Mouse (Mus musculus): ENCODE measurements around the gene Ep400. TPM values are rescaled to one million over a fixed set of nuclear protein-coding genes. Genes with fewer than 3 reads are reported as not detected.

Gene Ep400
- total RNA-seq (2021) (10 to 100 TPM; 31.4 to 32.6 TPM), polyA plus RNA-seq (2012; rRNA removed) (18.4 and 21.0 TPM in 2 replicates)
- long read RNA-seq, partial matches to known transcripts: 1 of 4 reads
- long read RNA-seq, other reads (novel, unspliced or antisense): 3 of 4 reads

- Histone ChIP-seq H3K79me2 (replicated peaks; ENCODE audit: control insufficient read depth, insufficient read depth, low read length) (peaks cover 7% of the 10 kb centered on the region), H3K4me1 (ENCODE audit: control insufficient read depth, insufficient read depth, low read length) (peaks cover 2% of the 10 kb centered on the region), H3K27me3 (ENCODE audit: control insufficient read depth, insufficient read depth, low read length) (no peaks in the 10 kb centered on the region), H3K36me3 (ENCODE audit: control insufficient read depth, insufficient read depth, low read length) (peaks cover 6% of the 10 kb centered on the region), H3K4me3 (peak within 1 kb of the TSS; percentile 99), H3K27ac (peak within 1 kb of the TSS; percentile 87), H3K9ac (ENCODE audit: low read depth, low read length) (peak within 1 kb of the TSS; percentile 98)
- peak; percentile 100 for DNase-seq
- under 1% methylated on average over 83 of the region's 83 CpGs for WGBS
- TF ChIP-seq EP300 (IDR thresholded peaks at IDR 0.05; ENCODE audit: insufficient read depth, low read depth, low read length) (peak; percentile 77; the same call in 1 of the 2 replicates), POLR2A (IDR thresholded peaks at IDR 0.05; ENCODE audit: insufficient read depth, low read depth, low read length) (peak; percentile 95), CTCF (IDR thresholded peaks at IDR 0.05) (peak; percentile 68)
- intact Hi-C loops (cut with DNase I): loop anchor here (2.0 to 5.0 kb wide), 2 partner anchors 38 to 152 kb away; no protein-coding TSS in a partner anchor
Observed at GRCm38 (mm10) chr5:110770448-110771158, at the start of gene Ep400. TSS of gene Ep400 (minus strand) at chr5:110770717.

- Histone ChIP-seq H3K4me1 (ENCODE audit: control insufficient read depth, insufficient read depth, low read length) (peaks cover 13% of the 10 kb centered on the region), H3K27me3 (ENCODE audit: control insufficient read depth, insufficient read depth, low read length) (no peaks in the 10 kb centered on the region), H3K27ac (peak within 1 kb of the TSS; percentile 83), H3K36me3 (ENCODE audit: control insufficient read depth, insufficient read depth, low read length) (peaks cover 5% of the 10 kb centered on the region), H3K9ac (ENCODE audit: low read depth, low read length) (peak within 1 kb of the TSS; percentile 99), H3K79me2 (replicated peaks; ENCODE audit: control insufficient read depth, insufficient read depth, low read length) (peaks cover 3% of the 10 kb centered on the region; the same call in 1 of the 2 replicates), H3K4me3 (peak within 1 kb of the TSS; percentile 91)
- intact Hi-C loops (cut with DNase I): loop anchor here (2.0 kb wide), 2 partner anchors 31 to 39 kb away; partner anchors contain the start of gene Ep400
- WGBS: under 1% methylated on average over 80 of the region's 80 CpGs
- peak; percentile 99 to 100 for DNase-seq
- 0 out of 2 replicates have a peak, but pooled peaks have one; percentile 22 for TF ChIP-seq EP300 (IDR thresholded peaks at IDR 0.05; ENCODE audit: insufficient read depth, low read depth, low read length)
- TF ChIP-seq POLR2A (IDR thresholded peaks at IDR 0.05; ENCODE audit: insufficient read depth, low read depth, low read length): peak; percentile 96
- TF ChIP-seq CTCF (IDR thresholded peaks at IDR 0.05): no peak
Observed at GRCm38 (mm10) chr5:110809667-110810325, 39.3 kb upstream of the Ep400 start, which contains the start of gene Ulk1. TSS of gene Ulk1 (minus strand) at chr5:110810097.

GRCm38 (mm10) chr5:110808821-110809666 is 38.5 kb upstream of the Ep400 start:
- Histone ChIP-seq H3K27me3 (ENCODE audit: control insufficient read depth, insufficient read depth, low read length) (no peaks in the 10 kb centered on the region), H3K4me1 (ENCODE audit: control insufficient read depth, insufficient read depth, low read length) (peaks cover 13% of the 10 kb centered on the region), H3K36me3 (ENCODE audit: control insufficient read depth, insufficient read depth, low read length) (peaks cover 5% of the 10 kb centered on the region), H3K27ac (peak overlapping the region; percentile 83), H3K9ac (ENCODE audit: low read depth, low read length) (peak overlapping the region; percentile 99), H3K79me2 (replicated peaks; ENCODE audit: control insufficient read depth, insufficient read depth, low read length) (peaks cover 3% of the 10 kb centered on the region), H3K4me3 (peak overlapping the region; percentile 91)
- 1% methylated on average over 27 of the region's 27 CpGs for WGBS
- intact Hi-C loops (cut with DNase I): loop anchor here (2.0 kb wide), 1 partner anchor 38 kb away; the partner anchor contains the start of gene Ep400
- TF ChIP-seq CTCF (IDR thresholded peaks at IDR 0.05) (no peak), EP300 (IDR thresholded peaks at IDR 0.05; ENCODE audit: insufficient read depth, low read depth, low read length) (no peak), POLR2A (IDR thresholded peaks at IDR 0.05; ENCODE audit: insufficient read depth, low read depth, low read length) (no peak)
- DNase-seq: peak; percentile 39 to 64

GRCm38 (mm10) chr5:110808061-110808631 is 37.6 kb upstream of the Ep400 start:
- under 1% methylated on average over 14 of the region's 14 CpGs for WGBS
- H3K36me3 ChIP-seq (ENCODE audit: control insufficient read depth, insufficient read depth, low read length): peaks cover 5% of the 10 kb centered on the region

GRCm38 (mm10) chr5:110807453-110807852 is 36.9 kb upstream of the Ep400 start:
- peaks cover 5% of the 10 kb centered on the region for H3K36me3 ChIP-seq (ENCODE audit: control insufficient read depth, insufficient read depth, low read length)
- peak overlapping the region; percentile 91; the same call in 1 of the 2 replicates for H3K4me3 ChIP-seq
- H3K79me2 ChIP-seq (replicated peaks; ENCODE audit: control insufficient read depth, insufficient read depth, low read length): peaks cover 5% of the 10 kb centered on the region
- no peaks in the 10 kb centered on the region for H3K27me3 ChIP-seq (ENCODE audit: control insufficient read depth, insufficient read depth, low read length)
- peak overlapping the region; percentile 83 for H3K27ac ChIP-seq
- TF ChIP-seq POLR2A (IDR thresholded peaks at IDR 0.05; ENCODE audit: insufficient read depth, low read depth, low read length) (no peak), CTCF (IDR thresholded peaks at IDR 0.05) (no peak), EP300 (IDR thresholded peaks at IDR 0.05; ENCODE audit: insufficient read depth, low read depth, low read length) (no peak)
- no peak for DNase-seq
- intact Hi-C loops (cut with DNase I): no loop called here
- 79% methylated on average over 4 of the region's 4 CpGs for WGBS
- H3K4me1 ChIP-seq (ENCODE audit: control insufficient read depth, insufficient read depth, low read length): peaks cover 15% of the 10 kb centered on the region
- H3K9ac ChIP-seq (ENCODE audit: low read depth, low read length): peak overlapping the region; percentile 99; the same call in 1 of the 2 replicates

More at GRCm38 (mm10) chr5:110808061-110808631, 37.6 kb upstream of the Ep400 start:
- Histone ChIP-seq H3K27me3 (ENCODE audit: control insufficient read depth, insufficient read depth, low read length) (no peaks in the 10 kb centered on the region), H3K4me3 (peak overlapping the region; percentile 91), H3K9ac (ENCODE audit: low read depth, low read length) (peak overlapping the region; percentile 99), H3K79me2 (replicated peaks; ENCODE audit: control insufficient read depth, insufficient read depth, low read length) (peaks cover 3% of the 10 kb centered on the region), H3K27ac (peak overlapping the region; percentile 83), H3K4me1 (ENCODE audit: control insufficient read depth, insufficient read depth, low read length) (peaks cover 13% of the 10 kb centered on the region)
- intact Hi-C loops (cut with DNase I): loop anchor here (2.0 kb wide), 1 partner anchor 37 kb away; the partner anchor contains the start of gene Ep400
- TF ChIP-seq CTCF (IDR thresholded peaks at IDR 0.05) (no peak), POLR2A (IDR thresholded peaks at IDR 0.05; ENCODE audit: insufficient read depth, low read depth, low read length) (peak; percentile 58), EP300 (IDR thresholded peaks at IDR 0.05; ENCODE audit: insufficient read depth, low read depth, low read length) (0 out of 2 replicates have a peak, but pooled peaks have one; percentile 45)
- peak; percentile 92 to 93 for DNase-seq

Measured in heart, adult 2 months (tissue).